Mouse (Mus musculus) olfactory bulb, adult 2 months (tissue): Measurements from ENCODE around the gene Gadd45b.
A peak's percentile ranks its signal among the peaks of the same experiment; 100 is the strongest.

Source experiments
- CTCF ChIP-seq: fragments of 200-500 bp; IDR thresholded peaks from 2 replicates; pipeline ENCODE4 v1.5.1; 2012; ENCODE audit warnings: low read depth, mild to moderate bottlenecking, low read length, moderate library complexity; ENCODE audit not compliant: insufficient read depth
- POLR2A ChIP-seq: fragments of 200-500 bp; IDR thresholded peaks from 2 replicates; pipeline ENCODE4 v1.6.1; 2012; ENCODE audit warnings: mild to moderate bottlenecking, low read depth, low read length, moderate library complexity; ENCODE audit not compliant: insufficient read depth

- TF ChIP-seq CTCF (0 out of 2 replicates have a peak, but pooled peaks have one; percentile 45), POLR2A (peak; percentile 100)
Observed at GRCm38 (mm10) chr10:80929299-80930226, at the start of gene Gadd45b.
